Mouse (Mus musculus) CH12F3 (cell line): ENCODE results near the gene Cabcoco1.

Source experiments
- in situ Hi-C: fragments of 300-500 bp; cut with MboI; formaldehyde crosslinking; loops from 2 replicates; pipeline ENCODE4 v1.14.3; 2020; ENCODE audit warnings: low sequenced_read_pairs

Gene Cabcoco1

GRCm38 (mm10) chr10:68441931-68442662, 99.6 kb downstream of the Cabcoco1 start:
- in situ Hi-C loops = no loop called here

- in situ Hi-C loops = no loop called here
Observed at GRCm38 (mm10) chr10:68440515-68440914, 101.2 kb downstream of the Cabcoco1 start.

GRCm38 (mm10) chr10:68435754-68436153, 105.9 kb downstream of the Cabcoco1 start:
- in situ Hi-C loops = no loop called here

- in situ Hi-C loops = no loop called here
Observed at GRCm38 (mm10) chr10:68435001-68435560, 106.6 kb downstream of the Cabcoco1 start.

- in situ Hi-C loops = no loop called here
Observed at GRCm38 (mm10) chr10:68434045-68434639, 107.6 kb downstream of the Cabcoco1 start.

GRCm38 (mm10) chr10:68431346-68431745, 110.3 kb downstream of the Cabcoco1 start:
- in situ Hi-C loops = no loop called here

- in situ Hi-C loops = no loop called here
Observed at GRCm38 (mm10) chr10:68430929-68431328, 110.8 kb downstream of the Cabcoco1 start.

GRCm38 (mm10) chr10:68420393-68420920, 121.2 kb downstream of the Cabcoco1 start:
- in situ Hi-C loops = no loop called here

GRCm38 (mm10) chr10:68419893-68420292, 121.8 kb downstream of the Cabcoco1 start:
- in situ Hi-C loops = no loop called here

GRCm38 (mm10) chr10:68417074-68417790, 124.5 kb downstream of the Cabcoco1 start:
- in situ Hi-C loops = no loop called here

GRCm38 (mm10) chr10:68405936-68406335, 135.8 kb downstream of the Cabcoco1 start:
- in situ Hi-C loops = no loop called here

GRCm38 (mm10) chr10:68396786-68397185, 144.9 kb downstream of the Cabcoco1 start:
- in situ Hi-C loops = no loop called here

GRCm38 (mm10) chr10:68396083-68396482, 145.6 kb downstream of the Cabcoco1 start:
- in situ Hi-C loops = no loop called here

GRCm38 (mm10) chr10:68391640-68392039, 150.1 kb downstream of the Cabcoco1 start:
- in situ Hi-C loops = no loop called here

- in situ Hi-C loops = no loop called here
Observed at GRCm38 (mm10) chr10:68388802-68389201, 152.9 kb downstream of the Cabcoco1 start.

- in situ Hi-C loops = no loop called here
Observed at GRCm38 (mm10) chr10:68388138-68388537, 153.6 kb downstream of the Cabcoco1 start.
